Mouse (Mus musculus) right cerebral cortex, postnatal 10 days (tissue): ENCODE results near the gene Gm12794.
"Not testable (repeated sequence)": the region's sequence is repeated elsewhere in the genome, so short reads cannot be mapped to it uniquely, and the experiment has no call there.

ENCODE experiments used
- DNase-seq, 2 experiments: peaks; one replicate each; pipeline ENCODE4 v3.0.0; 2021; ENCODE audit warnings: low spot score in 2 of 2

The Gm12794 gene

GRCm38 (mm10) chr4:101940107-101940506 is at the start of gene Gm12794:
TSS of gene Gm12794 (plus strand) at chr4:101940407.
- DNase-seq = not testable (repeated sequence)

- no peak for DNase-seq
Measured at GRCm38 (mm10) chr4:101893656-101894420, 46.4 kb upstream of the Gm12794 start, which contains the start of gene C130073F10Rik. TSS of gene C130073F10Rik (minus strand) at chr4:101893789.

- not testable (repeated sequence) for DNase-seq
Measured at GRCm38 (mm10) chr4:101908821-101909220, 31.4 kb upstream of the Gm12794 start, which contains the start of gene Gm12800. TSS of gene Gm12800 (plus strand) at chr4:101909121.

- DNase-seq = not testable (repeated sequence)
Measured at GRCm38 (mm10) chr4:101980949-101981348, 40.7 kb downstream of the Gm12794 start, which contains the start of gene Gm12790. TSS of gene Gm12790 (minus strand) at chr4:101981049.

- no peak for DNase-seq
Measured at GRCm38 (mm10) chr4:101985678-101986077, 45.5 kb downstream of the Gm12794 start.

GRCm38 (mm10) chr4:101986326-101986725 is 46.1 kb downstream of the Gm12794 start, which contains the start of gene Gm12789:
TSS of gene Gm12789 (plus strand) at chr4:101986626.
- not testable (repeated sequence) for DNase-seq
